Mouse (Mus musculus): Measurements from ENCODE around the gene Ndufa3.

DNA sequence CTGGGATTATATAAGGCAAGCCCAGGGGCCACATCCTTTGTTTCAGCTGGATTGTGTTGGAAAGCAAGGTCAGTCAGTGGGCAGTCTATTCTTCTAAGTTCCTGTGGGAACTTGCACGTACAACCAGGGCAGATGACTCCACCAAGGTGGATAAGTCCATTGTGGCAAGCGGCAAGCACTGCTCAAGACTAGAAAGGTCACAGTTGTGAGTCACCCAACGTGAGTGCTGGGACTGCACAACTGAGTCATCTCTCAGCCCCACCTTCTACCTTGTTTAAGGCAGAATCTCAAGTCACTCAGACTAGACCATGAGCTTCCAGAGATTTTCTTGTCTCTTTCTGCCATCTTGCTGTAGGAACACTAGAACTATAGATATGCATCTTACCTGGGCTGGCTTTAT, 26.6 kb upstream of the Ndufa3 start:
- TF ChIP-seq HCFC1 (IDR thresholded peaks at IDR 0.05; ENCODE audit: borderline replicate concordance, insufficient read depth, low read length) (no peak), CHD2 (IDR thresholded peaks at IDR 0.05; ENCODE audit: low read depth, low read length) (no peak), ZNF384 (IDR thresholded peaks at IDR 0.05; ENCODE audit: low read depth, low read length) (no peak), ZC3H11A (IDR thresholded peaks at IDR 0.05; ENCODE audit: borderline replicate concordance, low read depth, low read length) (no peak)
